In genomic region chr3:120214616-120215250, GRCm38 (mm10) we compare ENCODE assay signal across 16 mouse cellular contexts.
A peak's percentile ranks its signal among the peaks of the same experiment; 100 is the strongest.
DNase-seq lines count a peak whose midpoint lies in the region; ATAC-seq and TF ChIP-seq lines count a peak whose summit lies in the region.
"Had no signal": no experiment of that assay in that cellular context is flagged by ENCODE, and none has a peak within 500 bp of the region (broad histone marks: within the 10 kb centered on the region; RNA-seq: fewer than 3 reads in every experiment).

No protein-coding gene starts in this region.

- H3K4me3 ChIP-seq in forebrain, embryonic 12.5 days (replicated peaks), result no peak overlapping the region
- no peak overlapping the region for H3K4me3 ChIP-seq in midbrain, embryonic 15.5 days
- no peak overlapping the region for H3K4me3 ChIP-seq in gastrocnemius, adult 2 months
- H3K4me3 ChIP-seq: heart, embryonic 15.5 days had no signal

- intact Hi-C loops in gastrocnemius, adult 2 months (cut with DNase I), result no loop called here

- H3K27me3 ChIP-seq in forebrain, embryonic 12.5 days, result no peaks in the 10 kb centered on the region
- H3K27me3 ChIP-seq in midbrain, embryonic 15.5 days (replicated peaks), result no peaks in the 10 kb centered on the region
- H3K27me3 ChIP-seq: heart, embryonic 15.5 days had no signal

- ATAC-seq in forebrain, embryonic 12.5 days (ENCODE audit: low FRiP score), result peak; percentile 54; the same call in 1 of the 2 replicates
- 0 out of 2 replicates have a peak, but pooled peaks have one; percentile 54 for ATAC-seq in midbrain, embryonic 15.5 days (replicated peaks)
- ATAC-seq: CD4-positive, CD25-positive, alpha-beta regulatory T cell, adult 4 months had no signal

- no peak for TF ChIP-seq CTCF in gastrocnemius, adult 2 months (IDR thresholded peaks at IDR 0.05)

- 0 out of 2 replicates have a peak overlapping the region, but pooled peaks have one; percentile 31 for H3K27ac ChIP-seq in forebrain, embryonic 12.5 days
- H3K27ac ChIP-seq in midbrain, embryonic 15.5 days, result no peak overlapping the region
- H3K27ac ChIP-seq in gastrocnemius, adult 2 months, result no peak overlapping the region
- H3K27ac ChIP-seq: heart, embryonic 15.5 days; macrophage had no signal

- H3K9ac ChIP-seq in forebrain, embryonic 12.5 days, result no peak overlapping the region
- H3K9ac ChIP-seq in midbrain, embryonic 15.5 days, result no peak overlapping the region
- H3K9ac ChIP-seq: heart, embryonic 15.5 days; lung, embryonic 14.5 days had no signal

- H3K4me1 ChIP-seq in forebrain, embryonic 12.5 days, result peaks cover 11% of the 10 kb centered on the region
- peaks cover 11% of the 10 kb centered on the region for H3K4me1 ChIP-seq in midbrain, embryonic 15.5 days
- H3K4me1 ChIP-seq: heart, embryonic 15.5 days had no signal

- 41% methylated on average over 12 of the region's 12 CpGs for WGBS in forebrain, embryonic 12.5 days
- WGBS in midbrain, embryonic 15.5 days, result 47% methylated on average over 12 of the region's 12 CpGs

- DNase-seq in layer of hippocampus, adult 9-11 months, result peak; percentile 16
- DNase-seq in layer of hippocampus, postnatal 25 days (ENCODE audit: extremely low spot score in 1 of 2, low spot score in 1 of 2), result no peak
- DNase-seq in brain, adult 2 months (ENCODE audit: low read depth, low spot score), result peak; percentile 73
- DNase-seq in gastrocnemius, postnatal 25 days, result no peak
- no peak for DNase-seq in gastrocnemius, adult 2 months
- DNase-seq: adrenal gland, adult 8-10 months; cerebellum, adult 2 months; kidney, adult 8-10 months; kidney, postnatal 36 days; lung, embryonic 14.5 days; thymus, adult 2 months had no signal

- H3K36me3 ChIP-seq in forebrain, embryonic 12.5 days (replicated peaks), result no peaks in the 10 kb centered on the region
- no peaks in the 10 kb centered on the region for H3K36me3 ChIP-seq in midbrain, embryonic 15.5 days (replicated peaks)
- H3K36me3 ChIP-seq: heart, embryonic 15.5 days had no signal

- H3K4me2 ChIP-seq in forebrain, embryonic 12.5 days, result peak overlapping the region; percentile 8; the same call in 1 of the 2 replicates
- peak overlapping the region; percentile 7; the same call in 1 of the 2 replicates for H3K4me2 ChIP-seq in midbrain, embryonic 15.5 days
- H3K4me2 ChIP-seq: heart, embryonic 15.5 days; lung, embryonic 14.5 days had no signal

- H3K9me3 ChIP-seq in forebrain, embryonic 12.5 days, result no peaks in the 10 kb centered on the region
- H3K9me3 ChIP-seq in midbrain, embryonic 15.5 days, result no peaks in the 10 kb centered on the region
- H3K9me3 ChIP-seq: heart, embryonic 15.5 days had no signal

Comparison
In these comparisons a context has a peak if more than half of its experiments do, and no peak if none do; other contexts are left out.
1. DNase-seq: peak in layer of hippocampus, adult 9-11 months (single experiment) and brain, adult 2 months (single experiment); none in layer of hippocampus, postnatal 25 days (0 of 2), gastrocnemius, postnatal 25 days (single experiment) and gastrocnemius, adult 2 months (single experiment).